Mouse (Mus musculus) cerebellum, postnatal 25 days (tissue): ENCODE data around the gene B3gnt8.

Experiments
- DNase-seq, 2 experiments: peaks; one replicate each; pipeline ENCODE4 v3.0.0; 2021; ENCODE audit warnings: mixed read lengths in 2 of 2

B3gnt8 gene

GRCm38 (mm10) chr7:25666381-25666780, 39.9 kb downstream of the B3gnt8 start:
- DNase-seq = no peak

GRCm38 (mm10) chr7:25669158-25669557, 42.7 kb downstream of the B3gnt8 start:
- DNase-seq = no peak

- no peak for DNase-seq
Observed at GRCm38 (mm10) chr7:25669631-25670030, 43.2 kb downstream of the B3gnt8 start.

- no peak for DNase-seq
Observed at GRCm38 (mm10) chr7:25670096-25670495, 43.6 kb downstream of the B3gnt8 start.

GRCm38 (mm10) chr7:25671686-25672085, 45.2 kb downstream of the B3gnt8 start:
- DNase-seq = no peak

GRCm38 (mm10) chr7:25672442-25672841, 46.0 kb downstream of the B3gnt8 start:
- DNase-seq = no peak

GRCm38 (mm10) chr7:25674297-25674696, 47.8 kb downstream of the B3gnt8 start:
- DNase-seq = no peak

- DNase-seq = peak in 1 of 2 experiments; percentile 32
Observed at GRCm38 (mm10) chr7:25674719-25675300, 48.4 kb downstream of the B3gnt8 start, which contains the start of gene Tmem91. Gene Tmem91, minus strand, starts transcription at chr7:25675166.

GRCm38 (mm10) chr7:25675405-25675804, 49.0 kb downstream of the B3gnt8 start:
- DNase-seq = no peak

- peak; percentile 100 for DNase-seq
Observed at GRCm38 (mm10) chr7:25676085-25676781, 49.8 kb downstream of the B3gnt8 start.

- DNase-seq = no peak
Observed at GRCm38 (mm10) chr7:25677013-25677412, 50.6 kb downstream of the B3gnt8 start.

GRCm38 (mm10) chr7:25679971-25680370, 53.5 kb downstream of the B3gnt8 start:
- DNase-seq = no peak

GRCm38 (mm10) chr7:25680514-25681258, 54.2 kb downstream of the B3gnt8 start, which contains the start of gene B9d2:
Gene B9d2, plus strand, starts transcription at chr7:25680780.
- peak; percentile 94 to 95 for DNase-seq

GRCm38 (mm10) chr7:25681341-25682231, 55.1 kb downstream of the B3gnt8 start:
- no peak for DNase-seq

- no peak for DNase-seq
Observed at GRCm38 (mm10) chr7:25683474-25684180, 57.2 kb downstream of the B3gnt8 start.

- no peak for DNase-seq
Observed at GRCm38 (mm10) chr7:25684659-25685058, 58.2 kb downstream of the B3gnt8 start.
